Mouse (Mus musculus) CH12.LX (cell line): ENCODE measurements around the gene Qsox2. TPM values are rescaled to one million over a fixed set of nuclear protein-coding genes. Genes with fewer than 3 reads are reported as not detected.

Source experiments
- DNase-seq: peaks from one replicate; pipeline ENCODE4 v3.0.0-alpha.2; 2013; ENCODE audit errors: extremely low read depth
- H3K27ac ChIP-seq: 2 replicates; pipeline ENCODE4 v1.5.1; 2012; ENCODE audit warnings: low read depth, mild to moderate bottlenecking, control low read depth, moderate library complexity; ENCODE audit not compliant: insufficient read depth
- H3K27me3 ChIP-seq: replicated peaks from 2 replicates; pipeline ENCODE3; 2012; ENCODE audit warnings: inconsistent platforms
- H3K36me3 ChIP-seq, 2 experiments: replicated peaks in 1 of 2; 2 replicates each; pipeline versions ENCODE3 to v1.6.1; 2012; ENCODE audit warnings: inconsistent platforms in 1 of 2, low read length in 1 of 2, mild to moderate bottlenecking in 1 of 2, mixed read lengths in 1 of 2, moderate library complexity in 1 of 2; ENCODE audit not compliant: control insufficient read depth in 1 of 2, insufficient read depth in 1 of 2
- H3K4me1 ChIP-seq, 2 experiments: 2 replicates each; pipeline ENCODE4 v1.6.1; 2012; ENCODE audit warnings: inconsistent platforms in 1 of 2, moderate library complexity in 1 of 2; ENCODE audit not compliant: insufficient read depth in 2 of 2, control insufficient read depth in 1 of 2
- H3K4me2 ChIP-seq: 2 replicates; pipeline ENCODE4 v1.6.1; 2012; ENCODE audit warnings: low read depth, mild to moderate bottlenecking, control low read depth; ENCODE audit not compliant: poor library complexity, insufficient read depth, severe bottlenecking
- H3K4me3 ChIP-seq, 3 experiments: fragments of 150-350 bp in 1 of 3; sonication (generic) in 1 of 3; replicated peaks in 1 of 3; 2 replicates each; pipeline versions ENCODE3 to v1.5.1; 2011 to 2012; ENCODE audit warnings: low read depth in 2 of 3, low read length in 2 of 3, mild to moderate bottlenecking in 2 of 3, moderate library complexity in 2 of 3, control low read depth in 1 of 3, improper control_type of control experiment in 1 of 3, inconsistent platforms in 1 of 3, mixed read lengths in 1 of 3; ENCODE audit not compliant: poor library complexity in 1 of 3
- H3K79me2 ChIP-seq: replicated peaks from 2 replicates; pipeline ENCODE4 v1.6.1; 2012; ENCODE audit warnings: mild to moderate bottlenecking, moderate library complexity; ENCODE audit not compliant: control insufficient read depth, poor library complexity, insufficient read depth, severe bottlenecking; ENCODE audit errors: extremely low read depth
- H3K9ac ChIP-seq: 2 replicates; pipeline ENCODE4 v1.6.1; 2012; ENCODE audit warnings: low read depth, mild to moderate bottlenecking, control low read depth, moderate library complexity; ENCODE audit not compliant: insufficient read depth
- H3K9me3 ChIP-seq: replicated peaks from 2 replicates; pipeline ENCODE3; 2012; ENCODE audit warnings: low read length, inconsistent platforms, mixed read lengths
- BHLHE40 ChIP-seq: IDR thresholded peaks from 2 replicates; pipeline ENCODE4 v1.6.1; 2011; ENCODE audit warnings: mild to moderate bottlenecking, low read depth, low read length, improper control_type of control experiment
- CTCF ChIP-seq, 2 experiments: IDR thresholded peaks in 1 of 2; conservative IDR thresholded peaks in 1 of 2; 2 replicates each; pipeline ENCODE4 v1.5.1; 2011 to 2012; ENCODE audit warnings: low read depth in 2 of 2, low read length in 2 of 2, improper control_type of control experiment in 1 of 2, inconsistent platforms in 1 of 2, mild to moderate bottlenecking in 1 of 2, moderate library complexity in 1 of 2
- E2F4 ChIP-seq: IDR thresholded peaks from 2 replicates; pipeline ENCODE4 v1.6.1; 2011; ENCODE audit warnings: low read depth, low read length, improper control_type of control experiment; ENCODE audit not compliant: insufficient replicate concordance
- EP300 ChIP-seq: IDR thresholded peaks from 2 replicates; pipeline ENCODE4 v1.6.1; 2011; ENCODE audit warnings: low read length, improper control_type of control experiment
- GABPA ChIP-seq: IDR thresholded peaks from 2 replicates; pipeline ENCODE4 v1.6.1; 2012; ENCODE audit warnings: low read depth, low read length, improper control_type of control experiment, inconsistent platforms; ENCODE audit not compliant: insufficient replicate concordance
- IRF4 ChIP-seq: IDR thresholded peaks from 2 replicates; pipeline ENCODE4 v1.6.1; 2014; ENCODE audit warnings: low read depth, mild to moderate bottlenecking, inconsistent platforms, low read length, improper control_type of control experiment
- JUN ChIP-seq: IDR thresholded peaks from 2 replicates; pipeline ENCODE4 v1.6.1; 2011; ENCODE audit warnings: low read depth, mild to moderate bottlenecking, low read length, improper control_type of control experiment, moderate library complexity; ENCODE audit not compliant: insufficient read depth
- JUND ChIP-seq: conservative IDR thresholded peaks from 2 replicates; pipeline ENCODE4 v1.6.1; 2011; ENCODE audit warnings: low read depth, low read length, improper control_type of control experiment
- KAT2A ChIP-seq: IDR thresholded peaks from 2 replicates; pipeline ENCODE4 v1.6.1; 2012; ENCODE audit warnings: low read length, improper control_type of control experiment, inconsistent platforms; ENCODE audit not compliant: insufficient replicate concordance
- MAFK ChIP-seq: IDR thresholded peaks from 2 replicates; pipeline ENCODE4 v1.6.1; 2011; ENCODE audit warnings: low read length, improper control_type of control experiment; ENCODE audit not compliant: insufficient replicate concordance
- MAX ChIP-seq: IDR thresholded peaks from 2 replicates; pipeline ENCODE4 v1.6.1; 2011; ENCODE audit warnings: low read length, improper control_type of control experiment
- NELFE ChIP-seq: IDR thresholded peaks from 2 replicates; pipeline ENCODE4 v1.6.1; 2011; ENCODE audit warnings: low read depth, low read length, improper control_type of control experiment
- NRF1 ChIP-seq: IDR thresholded peaks from 2 replicates; pipeline ENCODE4 v1.6.1; 2014; ENCODE audit warnings: low read depth, mild to moderate bottlenecking, inconsistent platforms, low read length, improper control_type of control experiment, moderate library complexity
- POLR2A ChIP-seq: IDR thresholded peaks from 2 replicates; pipeline ENCODE4 v1.6.1; 2011; ENCODE audit warnings: low read depth, mild to moderate bottlenecking, improper control_type of control experiment, low read length
- POLR2AphosphoS2 ChIP-seq: IDR thresholded peaks from 2 replicates; pipeline ENCODE4 v1.6.1; 2011; ENCODE audit warnings: low read depth, low read length, improper control_type of control experiment
- SIN3A ChIP-seq: IDR thresholded peaks from 2 replicates; pipeline ENCODE4 v1.6.1; 2012; ENCODE audit warnings: low read length, improper control_type of control experiment, inconsistent platforms
- ZC3H11A ChIP-seq: IDR thresholded peaks from 2 replicates; pipeline ENCODE4 v1.6.1; 2012; ENCODE audit warnings: low read depth, mild to moderate bottlenecking, inconsistent platforms, low read length, improper control_type of control experiment
- ZKSCAN1 ChIP-seq: IDR thresholded peaks from 2 replicates; pipeline ENCODE4 v1.6.1; 2012; ENCODE audit warnings: low read depth, inconsistent platforms, low read length, improper control_type of control experiment, borderline replicate concordance
- ZMIZ1 ChIP-seq: IDR thresholded peaks from 2 replicates; pipeline ENCODE4 v1.6.1; 2012; ENCODE audit warnings: low read depth, mild to moderate bottlenecking, inconsistent platforms, low read length, improper control_type of control experiment
- ZNF384 ChIP-seq: IDR thresholded peaks from 2 replicates; pipeline ENCODE4 v1.6.1; 2012; ENCODE audit warnings: low read depth, low read length, improper control_type of control experiment, inconsistent platforms
- dilution Hi-C: fragments of 300-500 bp; cut with MboI; formaldehyde crosslinking; loops from 2 replicates; pipeline ENCODE4 v1.14.3; 2020; ENCODE audit warnings: low sequenced_read_pairs; ENCODE audit not compliant: extremely low pct_unique_long_range_greater_than_20kb, extremely low pct_ligation_motif_present
- in situ Hi-C: fragments of 300-500 bp; cut with MboI; formaldehyde crosslinking; loops from 3 replicates; pipeline ENCODE4 v1.14.3; 2019; ENCODE audit warnings: low sequenced_read_pairs, low pct_ligation_motif_present, low pct_unique_long_range_greater_than_20kb, mixed read lengths
- polyA plus RNA-seq: library from polyadenylated mRNA; unstranded; fragments of >175 nt; gene quantifications from 2 replicates; pipeline ENCODE4 v1.2.1, GENCODE M21; 2012; ENCODE audit warnings: low read depth; ENCODE audit not compliant: insufficient read length
- total RNA-seq, 2 experiments: library from RNA; depleted of rRNA; stranded (reverse); fragments of 300-350 nt in 1 of 2; fragments of >200 nt in 1 of 2; gene quantifications; 2 replicates each; pipeline ENCODE4 v1.2.3; 2012 to 2014

The Qsox2 gene
- total and polyA plus RNA-seq, 3 experiments, result 6.4 to 11.5 (median 9.3) TPM

DNA sequence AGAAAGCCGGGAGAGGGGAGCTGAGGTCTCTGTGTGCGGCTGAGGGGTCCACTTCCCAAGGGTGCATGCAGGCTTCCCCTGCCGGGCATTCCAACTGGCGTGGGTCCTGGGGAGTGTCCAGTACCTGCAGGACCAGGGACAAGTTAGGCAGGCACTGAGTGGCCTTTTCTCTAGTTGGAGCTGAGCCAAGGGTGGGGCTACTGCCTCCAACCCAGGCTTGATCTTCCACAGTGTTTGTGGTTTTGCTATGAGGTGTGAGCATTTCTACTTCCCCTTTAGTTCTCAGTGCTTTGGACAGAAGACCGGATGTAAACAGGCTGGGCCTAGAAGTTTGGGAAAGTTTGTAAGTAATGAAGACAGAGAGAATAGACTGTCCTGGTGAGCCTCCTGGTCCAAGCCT, 48.8 kb downstream of the Qsox2 start:
- dilution Hi-C loops, result no loop called here
- no peak overlapping the region for H3K27ac ChIP-seq
- no peak for TF ChIP-seq ZNF384
- TF ChIP-seq MAX, result no peak
- TF ChIP-seq JUN, result no peak
- no peak for TF ChIP-seq NELFE
- TF ChIP-seq IRF4, result peak; percentile 30; the same call in 1 of the 2 replicates
- peak; percentile 46 for TF ChIP-seq EP300
- no peak for TF ChIP-seq ZMIZ1
- TF ChIP-seq SIN3A, result no peak
- no peak for TF ChIP-seq JUND
- peak; percentile 32 for TF ChIP-seq BHLHE40
- TF ChIP-seq ZKSCAN1, result no peak
- TF ChIP-seq, all 38 proteins: peak for 3
- no peak overlapping the region for H3K4me2 ChIP-seq
- H3K27me3 ChIP-seq, result peaks cover 37% of the 10 kb centered on the region
- H3K4me1 ChIP-seq, result peaks cover 7% of the 10 kb centered on the region in 2 experiments
- H3K9me3 ChIP-seq, result no peaks in the 10 kb centered on the region
- H3K79me2 ChIP-seq, result no peaks in the 10 kb centered on the region
- in situ Hi-C loops, result no loop called here
- no peaks in the 10 kb centered on the region for H3K36me3 ChIP-seq
- no peak overlapping the region for H3K9ac ChIP-seq
- peak; percentile 41 for DNase-seq
- no peak overlapping the region for H3K4me3 ChIP-seq

- Histone ChIP-seq H3K36me3 (no peaks in the 10 kb centered on the region), H3K27ac (no peak overlapping the region), H3K4me2 (no peak overlapping the region), H3K4me3 (no peak overlapping the region), H3K9me3 (no peaks in the 10 kb centered on the region), H3K9ac (no peak overlapping the region), H3K27me3 (peaks cover 29% of the 10 kb centered on the region), H3K4me1 (peaks cover 7% of the 10 kb centered on the region in 2 experiments), H3K79me2 (no peaks in the 10 kb centered on the region)
- no peak for TF ChIP-seq CTCF (conservative IDR thresholded peaks at IDR 0.05 in 1 of 2, IDR thresholded peaks at IDR 0.05 in 1 of 2; ENCODE audit: low read depth in 2 of 2, low read length in 2 of 2)
- TF ChIP-seq ZC3H11A, result no peak
- no peak for TF ChIP-seq ZKSCAN1
- no peak for TF ChIP-seq POLR2AphosphoS2
- TF ChIP-seq KAT2A, result no peak
- TF ChIP-seq MAFK, result no peak
- TF ChIP-seq E2F4, result no peak
- no peak for TF ChIP-seq POLR2A
- TF ChIP-seq GABPA, result no peak
- no peak for TF ChIP-seq NRF1
- in situ Hi-C loops (no loop called here), dilution Hi-C loops (no loop called here)
- no peak for DNase-seq
Observed at GRCm38 (mm10) chr2:26184352-26184751, 53.0 kb downstream of the Qsox2 start.
